Mouse (Mus musculus) lung, embryonic 14.5 days (tissue): Measurements from ENCODE around the gene Tbx6. TPM values are rescaled to one million over a fixed set of nuclear protein-coding genes. Genes with fewer than 3 reads are reported as not detected.

Source experiments
- ATAC-seq: fragments of 200-750 bp; cut with Nextera tagmentation; 2 replicates; pipeline ENCODE4 v1.8.0; 2017; ENCODE audit warnings: mild to moderate bottlenecking, moderate TSS enrichment, moderate library complexity; ENCODE audit not compliant: insufficient read depth
- DNase-seq: peaks from one replicate; pipeline ENCODE4 v3.0.0-alpha.2; 2015
- H3K27ac ChIP-seq: fragments of 300-500 bp; sonication (generic); 2 replicates; pipeline ENCODE4 v1.5.1; 2014; ENCODE audit warnings: low read depth, mild to moderate bottlenecking, moderate library complexity
- H3K27me3 ChIP-seq: fragments of 300-500 bp; sonication (generic); 2 replicates; pipeline ENCODE4 v1.6.1; 2014; ENCODE audit warnings: low read length, control low read depth; ENCODE audit not compliant: insufficient read depth
- H3K36me3 ChIP-seq: fragments of 300-500 bp; sonication (generic); 2 replicates; pipeline ENCODE4 v1.6.1; 2014; ENCODE audit warnings: control low read depth; ENCODE audit not compliant: insufficient read depth
- H3K4me1 ChIP-seq: fragments of 300-500 bp; sonication (generic); 2 replicates; pipeline ENCODE4 v1.6.1; 2014; ENCODE audit warnings: antibody characterized with exemption, control low read depth; ENCODE audit not compliant: insufficient read depth
- H3K4me2 ChIP-seq: fragments of 300-500 bp; sonication (generic); 2 replicates; pipeline ENCODE4 v1.6.1; 2014; ENCODE audit warnings: mild to moderate bottlenecking
- H3K4me3 ChIP-seq: fragments of 300-500 bp; sonication (generic); 2 replicates; pipeline ENCODE4 v1.5.1; 2014; ENCODE audit warnings: low read depth, low read length
- H3K9ac ChIP-seq: fragments of 300-500 bp; sonication (generic); 2 replicates; pipeline ENCODE4 v1.6.1; 2014
- H3K9me3 ChIP-seq: fragments of 300-500 bp; sonication (generic); 2 replicates; pipeline ENCODE4 v1.6.1; 2016; ENCODE audit warnings: low read depth, low read length, control low read depth
- CTCF ChIP-seq: IDR thresholded peaks from 2 replicates; pipeline ENCODE4 v1.5.1; 2016; ENCODE audit warnings: antibody characterized with exemption, low read depth
- whole genome bisulfite sequencing: fragments of 180-500 bp; shearing (Covaris S2); extraction: QIAGEN DNeasy Blood & Tissue Kit; methylation state at CpG from one replicate; pipeline ENCODE4 v1.1.7; 2014; 5-methylcytosine and 5-hydroxymethylcytosine counted together
- polyA plus RNA-seq: library from polyadenylated mRNA; unstranded; fragments of >200 nt; fragmentation: Nextera tagmentation; extraction: Ambion mirVana; gene quantifications from 2 replicates; pipeline ENCODE4 v1.2.1, GENCODE M21; 2014

The Tbx6 gene
- polyA plus RNA-seq, 1 experiment from 2014 or later = not detected

DNA sequence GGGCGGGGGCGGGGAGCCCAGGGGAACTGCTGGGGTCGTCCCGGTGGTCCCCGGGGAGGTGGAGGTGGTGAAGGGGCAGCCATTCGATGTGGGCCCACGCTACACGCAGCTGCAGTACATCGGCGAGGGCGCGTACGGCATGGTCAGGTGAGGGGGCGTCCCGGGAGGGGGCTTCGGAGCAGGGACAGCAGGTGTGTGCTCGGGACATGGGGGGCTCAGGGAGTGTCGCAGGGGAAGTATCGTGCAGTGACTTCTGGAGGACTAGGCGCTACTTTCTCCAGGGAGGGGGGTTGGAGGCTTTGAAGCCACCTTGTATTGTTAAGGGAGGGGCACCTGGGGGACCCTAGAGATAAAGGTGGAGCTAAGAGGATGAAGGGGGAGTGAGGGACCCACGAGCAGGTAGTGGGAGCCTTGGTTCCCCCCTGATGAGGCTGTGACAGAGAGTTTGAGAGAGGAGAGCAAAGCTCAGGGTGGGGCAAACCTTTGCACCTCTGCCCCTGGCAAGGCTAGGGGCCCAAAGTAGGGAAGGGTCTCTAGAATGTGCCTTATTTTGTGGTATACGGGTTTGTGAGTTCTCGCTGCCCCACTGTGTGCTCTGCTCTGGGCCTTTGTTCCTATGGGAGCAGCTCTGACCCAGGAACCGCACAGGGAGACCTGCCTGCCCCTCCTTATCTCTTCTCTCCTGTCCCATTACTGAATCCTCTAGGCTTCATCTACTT lies 21.5 kb upstream of the Tbx6 start:
- no peaks in the 10 kb centered on the region for H3K27me3 ChIP-seq
- ATAC-seq (peak; percentile 32), DNase-seq (no peak)
- peaks cover 14% of the 10 kb centered on the region for H3K4me1 ChIP-seq
- TF ChIP-seq CTCF = no peak
- 1% methylated on average over 23 of the region's 24 CpGs for WGBS
- peaks cover 38% of the 10 kb centered on the region for H3K36me3 ChIP-seq
- H3K9me3 ChIP-seq = no peaks in the 10 kb centered on the region
- peak overlapping the region; percentile 90 for H3K4me3 ChIP-seq
- peak overlapping the region; percentile 97 for H3K4me2 ChIP-seq
- peak overlapping the region; percentile 88 for H3K9ac ChIP-seq
- H3K27ac ChIP-seq = peak overlapping the region; percentile 98

DNA sequence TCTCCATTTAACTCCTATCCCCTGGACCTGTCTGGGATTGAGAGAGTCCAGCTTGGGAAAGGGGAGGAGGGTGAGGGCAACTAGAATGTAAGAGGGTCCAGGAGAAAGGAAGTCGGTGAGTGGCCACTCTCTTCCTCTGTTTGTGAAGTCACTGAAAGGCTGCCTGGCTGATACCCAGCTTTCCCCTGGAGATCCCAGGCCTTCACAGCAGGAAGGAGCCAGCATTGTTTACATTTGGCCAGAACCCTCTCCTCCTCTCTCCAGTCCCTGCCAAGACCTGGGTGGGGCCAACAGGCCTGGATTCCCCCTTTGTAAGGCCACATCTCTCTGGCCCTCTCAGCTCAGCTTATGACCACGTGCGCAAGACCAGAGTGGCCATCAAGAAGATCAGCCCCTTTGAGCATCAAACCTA lies 20.9 kb upstream of the Tbx6 start:
- H3K4me1 ChIP-seq = peaks cover 14% of the 10 kb centered on the region
- peak; percentile 94 for DNase-seq
- peak overlapping the region; percentile 90 for H3K4me3 ChIP-seq
- H3K27me3 ChIP-seq = no peaks in the 10 kb centered on the region
- H3K9ac ChIP-seq = peak overlapping the region; percentile 88
- peak overlapping the region; percentile 98 for H3K27ac ChIP-seq
- no peaks in the 10 kb centered on the region for H3K9me3 ChIP-seq
- peaks cover 44% of the 10 kb centered on the region for H3K36me3 ChIP-seq
- H3K4me2 ChIP-seq = peak overlapping the region; percentile 97
- WGBS = 8% methylated on average over 3 of the region's 3 CpGs
- peak; percentile 89 for ATAC-seq
- no peak for TF ChIP-seq CTCF

DNA sequence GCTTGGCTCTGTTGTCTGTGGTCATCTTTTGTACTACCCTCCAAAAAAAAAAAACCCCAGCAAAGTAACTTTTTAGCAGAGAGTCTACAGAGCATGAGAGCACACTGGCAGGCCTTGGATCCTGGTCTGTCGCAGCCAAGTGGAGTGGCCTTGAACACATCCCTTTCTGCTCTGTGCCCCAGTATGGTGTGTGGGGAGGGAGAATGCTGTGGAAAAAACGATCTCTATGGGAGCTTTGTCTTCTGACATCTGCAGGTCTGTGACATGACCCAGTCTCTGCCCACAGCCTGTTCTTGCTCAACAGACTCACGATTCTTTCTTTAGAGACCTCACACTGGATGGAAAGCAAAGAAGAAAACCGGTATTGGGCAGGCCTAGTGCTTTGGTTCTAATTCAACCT lies 20.3 kb upstream of the Tbx6 start:
- Histone ChIP-seq H3K27me3 (no peaks in the 10 kb centered on the region), H3K4me2 (peak overlapping the region; percentile 97), H3K9me3 (no peaks in the 10 kb centered on the region), H3K36me3 (peaks cover 49% of the 10 kb centered on the region), H3K4me3 (peak overlapping the region; percentile 90), H3K9ac (peak overlapping the region; percentile 88), H3K27ac (peak overlapping the region; percentile 98), H3K4me1 (peaks cover 14% of the 10 kb centered on the region)
- no peak for ATAC-seq
- no peak for DNase-seq
- TF ChIP-seq CTCF = no peak
- WGBS = 59% methylated on average over 4 of the region's 4 CpGs

DNA sequence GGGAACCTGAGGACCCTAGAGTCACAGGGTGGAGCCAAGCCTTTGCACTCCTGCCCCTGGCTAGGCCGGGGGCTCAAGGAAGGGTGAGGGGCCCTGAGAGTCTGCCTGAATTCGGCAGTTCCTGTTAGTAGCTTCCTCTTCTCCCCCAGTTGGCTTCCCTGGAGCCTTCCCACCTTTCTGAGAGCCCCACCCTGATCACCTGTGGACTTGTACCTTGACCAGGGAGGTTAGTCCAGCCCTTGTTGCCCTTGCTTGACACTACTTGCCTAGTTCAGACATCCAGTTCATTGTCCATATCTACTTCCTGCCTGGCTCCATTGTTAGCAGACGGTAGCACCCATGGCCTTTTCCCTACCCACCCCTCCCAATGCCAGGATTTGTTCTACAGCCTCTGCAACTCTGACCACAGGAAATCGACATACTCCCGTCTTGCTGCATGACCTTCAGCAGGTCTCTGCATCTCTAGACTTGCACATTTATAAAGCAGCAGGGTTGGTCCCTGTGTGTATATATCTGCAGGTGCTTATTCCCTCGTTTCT lies 19.7 kb upstream of the Tbx6 start:
- ATAC-seq (no peak), DNase-seq (no peak)
- Histone ChIP-seq H3K4me3 (peak overlapping the region; percentile 90; the same call in 1 of the 2 replicates), H3K4me1 (peaks cover 14% of the 10 kb centered on the region), H3K27me3 (no peaks in the 10 kb centered on the region), H3K36me3 (peaks cover 55% of the 10 kb centered on the region), H3K9me3 (no peaks in the 10 kb centered on the region), H3K27ac (peak overlapping the region; percentile 98; the same call in 1 of the 2 replicates), H3K9ac (no peak overlapping the region; the same call in 1 of the 2 replicates), H3K4me2 (peak overlapping the region; percentile 97)
- WGBS = 55% methylated on average over 6 of the region's 6 CpGs
- TF ChIP-seq CTCF = no peak

DNA sequence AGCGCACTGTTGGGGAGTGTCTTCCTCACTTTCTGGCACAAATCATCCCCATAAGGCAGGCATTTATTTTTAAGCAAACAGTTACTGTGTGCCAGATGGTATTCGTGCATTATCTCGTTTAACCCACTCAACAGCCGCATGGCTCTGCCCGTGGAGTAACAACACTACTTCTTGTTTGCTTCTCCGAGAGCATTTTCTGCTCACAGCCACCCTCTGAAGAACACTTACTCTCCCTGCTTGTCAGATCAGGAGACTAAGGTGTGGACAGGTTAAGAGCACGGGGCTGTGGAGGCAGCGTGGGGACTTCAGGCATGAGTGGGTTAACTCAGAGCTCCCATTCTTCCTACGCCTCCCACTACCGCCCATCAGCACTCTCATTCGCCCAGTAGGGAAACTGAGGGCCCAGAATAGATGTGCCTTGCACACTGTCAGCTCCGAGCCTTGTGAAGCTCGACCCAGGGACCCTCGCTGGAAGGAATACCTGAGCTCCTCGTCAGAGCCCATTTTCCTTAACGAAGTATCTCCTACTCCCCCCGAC lies 18.7 kb upstream of the Tbx6 start:
- Histone ChIP-seq H3K4me1 (peaks cover 14% of the 10 kb centered on the region), H3K4me2 (peak overlapping the region; percentile 43), H3K27me3 (no peaks in the 10 kb centered on the region), H3K27ac (no peak overlapping the region), H3K36me3 (peaks cover 65% of the 10 kb centered on the region), H3K4me3 (peak overlapping the region; percentile 90; the same call in 1 of the 2 replicates), H3K9ac (0 out of 2 replicates have a peak overlapping the region, but pooled peaks have one; percentile 1), H3K9me3 (no peaks in the 10 kb centered on the region)
- 40% methylated on average over 17 of the region's 17 CpGs for WGBS
- no peak for TF ChIP-seq CTCF
- ATAC-seq (no peak), DNase-seq (no peak)

DNA sequence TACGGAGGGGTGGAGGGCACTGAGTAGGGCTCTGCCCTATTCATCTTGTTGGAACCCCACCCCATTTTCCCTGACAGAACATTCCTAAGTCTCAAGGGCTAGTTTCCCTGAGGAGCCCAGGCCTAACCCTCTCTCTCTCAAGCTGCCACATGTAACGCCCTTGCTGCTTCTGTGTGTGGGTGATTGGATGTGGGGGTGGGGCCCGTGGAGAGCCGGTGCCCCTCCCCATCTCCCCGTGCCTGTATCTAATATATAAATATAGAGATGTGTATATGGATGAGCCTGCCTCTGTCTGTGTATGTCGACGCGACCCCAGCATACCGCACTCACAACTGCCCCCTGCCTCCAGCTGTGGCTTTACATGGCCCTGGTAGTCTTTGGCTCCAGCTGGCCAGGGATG lies 15.7 kb upstream of the Tbx6 start:
- H3K9ac ChIP-seq = no peak overlapping the region
- H3K27me3 ChIP-seq = no peaks in the 10 kb centered on the region
- H3K4me1 ChIP-seq = peaks cover 14% of the 10 kb centered on the region
- no peak overlapping the region for H3K4me3 ChIP-seq
- peaks cover 94% of the 10 kb centered on the region for H3K36me3 ChIP-seq
- DNase-seq (no peak), ATAC-seq (no peak)
- H3K27ac ChIP-seq = no peak overlapping the region
- no peak for TF ChIP-seq CTCF
- no peaks in the 10 kb centered on the region for H3K9me3 ChIP-seq
- no peak overlapping the region for H3K4me2 ChIP-seq
- 63% methylated on average over 9 of the region's 9 CpGs for WGBS

DNA sequence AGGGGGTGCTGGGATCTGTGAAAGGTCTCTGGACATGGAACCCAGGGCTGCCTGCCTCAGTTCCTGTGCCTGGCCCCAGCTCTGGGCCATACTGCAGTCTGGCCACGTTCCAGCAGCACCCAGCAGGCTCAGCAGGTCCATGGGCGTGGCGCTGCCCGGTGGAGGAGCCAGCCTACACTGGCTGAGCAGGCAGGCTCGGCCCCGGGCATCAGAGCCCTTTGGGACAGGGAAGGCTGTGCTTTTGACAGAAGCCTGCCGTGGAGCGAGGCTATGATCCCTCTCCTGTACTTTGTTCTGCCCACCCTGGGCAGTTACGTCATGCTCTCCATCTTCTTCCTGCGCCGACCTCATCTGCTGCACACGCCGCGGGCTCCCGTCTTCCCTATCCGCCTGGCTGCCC lies 15.1 kb upstream of the Tbx6 start, which contains the start of gene Gdpd3:
Gdpd3 (plus strand) TSS at position 134 of the 400 bp plus-strand sequence.
- no peaks in the 10 kb centered on the region for H3K27me3 ChIP-seq
- no peak within 1 kb of the TSS for H3K9ac ChIP-seq
- WGBS = 87% methylated on average over 16 of the region's 16 CpGs
- no peaks in the 10 kb centered on the region for H3K9me3 ChIP-seq
- DNase-seq (no peak), ATAC-seq (no peak)
- no peak for TF ChIP-seq CTCF
- H3K4me1 ChIP-seq = peaks cover 8% of the 10 kb centered on the region
- H3K4me3 ChIP-seq = no peak within 1 kb of the TSS
- no peak within 1 kb of the TSS for H3K4me2 ChIP-seq
- H3K36me3 ChIP-seq = peaks cover 98% of the 10 kb centered on the region
- no peak within 1 kb of the TSS for H3K27ac ChIP-seq
